Mouse (Mus musculus): ENCODE results near the gene Ptpra. TPM values are rescaled to one million over a fixed set of nuclear protein-coding genes. Genes with fewer than 3 reads are reported as not detected.
"Not testable (repeated sequence)": the region's sequence is repeated elsewhere in the genome, so short reads cannot be mapped to it uniquely, and the experiment has no call there.

The Ptpra gene
- polyA plus RNA-seq, 1 experiment from 2014 or later: 73.9 TPM

- ATAC-seq: no peak
- Histone ChIP-seq H3K9ac (no peak overlapping the region), H3K4me2 (replicated peaks) (no peak overlapping the region), H3K36me3 (no peaks in the 10 kb centered on the region), H3K27me3 (replicated peaks) (no peaks in the 10 kb centered on the region), H3K27ac (no peak overlapping the region), H3K4me1 (replicated peaks) (peaks cover 2% of the 10 kb centered on the region; the same call in 1 of the 2 replicates), H3K9me3 (no peaks in the 10 kb centered on the region), H3K4me3 (replicated peaks) (no peak overlapping the region)
- 62% methylated on average over 3 of the region's 3 CpGs for WGBS
Observed at GRCm38 (mm10) chr2:130499546-130499945, 49.5 kb downstream of the Ptpra start.

DNA sequence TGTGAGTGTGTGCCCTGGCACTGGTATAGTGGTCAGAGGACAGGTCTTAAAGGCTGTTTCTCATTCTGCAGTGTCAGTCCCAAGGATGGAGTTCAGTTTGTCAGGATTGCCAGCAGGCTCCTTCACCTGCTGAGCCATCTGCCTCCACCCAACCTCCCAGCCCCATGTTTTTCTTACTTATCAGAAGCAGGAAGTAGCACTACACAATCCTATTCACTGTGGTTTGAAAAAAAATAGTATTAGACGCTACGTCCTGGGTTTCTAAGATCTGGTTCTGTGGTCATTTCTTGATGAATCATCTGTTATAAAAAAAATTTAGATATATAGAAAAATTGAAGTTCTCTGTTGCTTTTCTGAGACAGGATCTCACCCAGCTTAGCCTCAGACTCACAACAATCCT, 51.5 kb downstream of the Ptpra start:
- Histone ChIP-seq H3K27ac (no peak overlapping the region), H3K36me3 (no peaks in the 10 kb centered on the region), H3K9me3 (no peaks in the 10 kb centered on the region), H3K4me3 (replicated peaks) (no peak overlapping the region), H3K27me3 (replicated peaks) (no peaks in the 10 kb centered on the region), H3K9ac (no peak overlapping the region), H3K4me2 (replicated peaks) (no peak overlapping the region), H3K4me1 (replicated peaks) (no peaks in the 10 kb centered on the region; the same call in 1 of the 2 replicates)
- ATAC-seq: no peak
- 73% methylated on average over 2 of the region's 2 CpGs for WGBS

DNA sequence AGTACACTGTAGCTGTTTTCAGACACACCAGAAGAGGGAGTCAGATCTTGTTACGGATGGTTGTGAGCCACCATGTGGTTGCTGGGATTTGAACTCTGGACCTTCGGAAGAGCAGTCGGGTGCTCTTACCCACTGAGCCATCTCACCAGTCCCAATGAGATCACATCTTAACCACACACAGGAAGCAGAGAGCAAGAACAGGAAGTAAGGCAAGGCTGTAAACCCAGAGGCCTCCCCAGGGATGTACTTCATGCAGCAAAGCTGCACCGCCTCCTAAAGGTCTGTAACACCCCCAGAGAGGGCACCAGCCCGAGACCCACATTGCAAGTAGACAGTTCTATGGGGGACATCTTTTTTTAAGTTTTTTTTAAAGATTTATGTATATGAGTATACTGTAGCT, 61.5 kb downstream of the Ptpra start:
- not testable (repeated sequence) for H3K27ac ChIP-seq; H3K9me3 ChIP-seq; H3K4me1 ChIP-seq (replicated peaks); H3K9ac ChIP-seq; H3K4me3 ChIP-seq (replicated peaks); H3K27me3 ChIP-seq (replicated peaks); ATAC-seq; H3K4me2 ChIP-seq (replicated peaks)
- WGBS: 94% methylated on average over 5 of the region's 5 CpGs
- H3K36me3 ChIP-seq: peaks cover 15% of the 10 kb centered on the region

DNA sequence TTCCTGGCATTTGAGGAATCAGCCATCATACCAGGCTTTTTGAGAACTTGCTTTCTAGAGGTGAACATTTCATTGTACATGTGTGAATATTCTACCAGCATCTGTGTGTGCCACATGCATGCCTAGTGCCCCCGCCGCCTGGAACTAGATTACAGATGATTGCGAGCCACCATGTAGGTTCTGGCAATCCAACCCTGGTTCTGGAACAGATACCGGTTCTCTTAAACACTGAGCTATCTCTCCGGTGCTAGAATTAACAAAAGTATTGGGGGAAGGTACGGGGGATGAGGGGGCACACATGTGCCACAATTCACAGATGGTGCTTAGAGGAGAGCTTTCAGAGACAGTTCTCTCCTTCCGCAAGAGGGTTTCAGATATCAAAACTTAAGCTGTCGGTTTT, 63.8 kb downstream of the Ptpra start:
- no peak overlapping the region for H3K4me2 ChIP-seq (replicated peaks)
- H3K4me3 ChIP-seq (replicated peaks): no peak overlapping the region
- H3K9ac ChIP-seq: no peak overlapping the region
- no peak overlapping the region for H3K27ac ChIP-seq
- peaks cover 3% of the 10 kb centered on the region; the same call in 1 of the 2 replicates for H3K36me3 ChIP-seq
- H3K27me3 ChIP-seq (replicated peaks): no peaks in the 10 kb centered on the region
- ATAC-seq: no peak
- WGBS: 97% methylated on average over 8 of the region's 8 CpGs
- no peaks in the 10 kb centered on the region for H3K4me1 ChIP-seq (replicated peaks)
- no peaks in the 10 kb centered on the region for H3K9me3 ChIP-seq

- WGBS: 74% methylated on average over 5 of the region's 5 CpGs
Observed at GRCm38 (mm10) chr2:130515791-130516190, 65.7 kb downstream of the Ptpra start.

GRCm38 (mm10) chr2:130521927-130522326, 71.8 kb downstream of the Ptpra start:
- 95% methylated on average over 2 of the region's 2 CpGs for WGBS
- Histone ChIP-seq H3K36me3 (peaks cover 14% of the 10 kb centered on the region), H3K4me1 (replicated peaks) (no peaks in the 10 kb centered on the region), H3K27ac (no peak overlapping the region), H3K27me3 (replicated peaks) (no peaks in the 10 kb centered on the region), H3K4me2 (replicated peaks) (no peak overlapping the region), H3K4me3 (replicated peaks) (no peak overlapping the region), H3K9ac (no peak overlapping the region), H3K9me3 (no peaks in the 10 kb centered on the region)
- no peak for ATAC-seq

More at GRCm38 (mm10) chr2:130515791-130516190, 65.7 kb downstream of the Ptpra start:
- Histone ChIP-seq H3K9me3 (no peaks in the 10 kb centered on the region), H3K4me3 (replicated peaks) (no peak overlapping the region), H3K4me2 (replicated peaks) (no peak overlapping the region), H3K27me3 (replicated peaks) (no peaks in the 10 kb centered on the region), H3K9ac (no peak overlapping the region), H3K27ac (no peak overlapping the region), H3K4me1 (replicated peaks) (no peaks in the 10 kb centered on the region), H3K36me3 (peaks cover 10% of the 10 kb centered on the region)
- ATAC-seq: no peak

- not testable (repeated sequence) for H3K27ac ChIP-seq; H3K36me3 ChIP-seq; H3K9me3 ChIP-seq; H3K4me1 ChIP-seq (replicated peaks); H3K4me3 ChIP-seq (replicated peaks); H3K4me2 ChIP-seq (replicated peaks); H3K9ac ChIP-seq; H3K27me3 ChIP-seq (replicated peaks); ATAC-seq
- WGBS: 89% methylated on average over 4 of the region's 4 CpGs
Observed at GRCm38 (mm10) chr2:130525480-130525879, 75.4 kb downstream of the Ptpra start.

GRCm38 (mm10) chr2:130528457-130528856, 78.4 kb downstream of the Ptpra start:
- Histone ChIP-seq H3K27ac (no peak overlapping the region), H3K4me1 (replicated peaks) (no peaks in the 10 kb centered on the region), H3K9ac (no peak overlapping the region), H3K4me3 (replicated peaks) (no peak overlapping the region), H3K36me3 (peaks cover 3% of the 10 kb centered on the region; the same call in 1 of the 2 replicates), H3K27me3 (replicated peaks) (no peaks in the 10 kb centered on the region), H3K9me3 (no peaks in the 10 kb centered on the region), H3K4me2 (replicated peaks) (no peak overlapping the region)
- 85% methylated on average over 6 of the region's 6 CpGs for WGBS
- no peak for ATAC-seq

- no peak overlapping the region for H3K27ac ChIP-seq
- H3K4me2 ChIP-seq (replicated peaks): no peak overlapping the region
- no peaks in the 10 kb centered on the region for H3K4me1 ChIP-seq (replicated peaks)
- WGBS: 80% methylated on average over 2 of the region's 2 CpGs
- H3K9ac ChIP-seq: no peak overlapping the region
- H3K4me3 ChIP-seq (replicated peaks): no peak overlapping the region
- no peaks in the 10 kb centered on the region for H3K9me3 ChIP-seq
- H3K36me3 ChIP-seq: peaks cover 6% of the 10 kb centered on the region
- H3K27me3 ChIP-seq (replicated peaks): no peaks in the 10 kb centered on the region
- ATAC-seq: no peak
Observed at GRCm38 (mm10) chr2:130529290-130529689, 79.2 kb downstream of the Ptpra start.

GRCm38 (mm10) chr2:130529925-130530324, 79.8 kb downstream of the Ptpra start:
- H3K9me3 ChIP-seq: no peaks in the 10 kb centered on the region
- no peak overlapping the region for H3K27ac ChIP-seq
- no peak overlapping the region for H3K9ac ChIP-seq
- H3K4me3 ChIP-seq (replicated peaks): no peak overlapping the region
- H3K36me3 ChIP-seq: peaks cover 4% of the 10 kb centered on the region
- H3K27me3 ChIP-seq (replicated peaks): no peaks in the 10 kb centered on the region
- no peak overlapping the region for H3K4me2 ChIP-seq (replicated peaks)
- no peak for ATAC-seq
- no peaks in the 10 kb centered on the region for H3K4me1 ChIP-seq (replicated peaks)
- WGBS: 94% methylated on average over 7 of the region's 7 CpGs

- no peaks in the 10 kb centered on the region for H3K4me1 ChIP-seq (replicated peaks)
- no peaks in the 10 kb centered on the region for H3K27me3 ChIP-seq (replicated peaks)
- peaks cover 4% of the 10 kb centered on the region for H3K36me3 ChIP-seq
- H3K9ac ChIP-seq: no peak overlapping the region
- no peak overlapping the region for H3K4me3 ChIP-seq (replicated peaks)
- no peak overlapping the region for H3K4me2 ChIP-seq (replicated peaks)
- H3K27ac ChIP-seq: no peak overlapping the region
- H3K9me3 ChIP-seq: no peaks in the 10 kb centered on the region
- ATAC-seq: no peak
- 68% methylated on average over 2 of the region's 2 CpGs for WGBS
Observed at GRCm38 (mm10) chr2:130532201-130532600, 82.1 kb downstream of the Ptpra start.

GRCm38 (mm10) chr2:130535017-130535416, 84.9 kb downstream of the Ptpra start:
- H3K4me2 ChIP-seq (replicated peaks): no peak overlapping the region
- H3K4me3 ChIP-seq (replicated peaks): no peak overlapping the region
- 93% methylated on average over 6 of the region's 6 CpGs for WGBS
- no peak overlapping the region for H3K9ac ChIP-seq
- H3K27me3 ChIP-seq (replicated peaks): no peaks in the 10 kb centered on the region
- H3K36me3 ChIP-seq: peaks cover 12% of the 10 kb centered on the region
- H3K27ac ChIP-seq: no peak overlapping the region
- no peak for ATAC-seq
- H3K9me3 ChIP-seq: no peaks in the 10 kb centered on the region
- H3K4me1 ChIP-seq (replicated peaks): no peaks in the 10 kb centered on the region

DNA sequence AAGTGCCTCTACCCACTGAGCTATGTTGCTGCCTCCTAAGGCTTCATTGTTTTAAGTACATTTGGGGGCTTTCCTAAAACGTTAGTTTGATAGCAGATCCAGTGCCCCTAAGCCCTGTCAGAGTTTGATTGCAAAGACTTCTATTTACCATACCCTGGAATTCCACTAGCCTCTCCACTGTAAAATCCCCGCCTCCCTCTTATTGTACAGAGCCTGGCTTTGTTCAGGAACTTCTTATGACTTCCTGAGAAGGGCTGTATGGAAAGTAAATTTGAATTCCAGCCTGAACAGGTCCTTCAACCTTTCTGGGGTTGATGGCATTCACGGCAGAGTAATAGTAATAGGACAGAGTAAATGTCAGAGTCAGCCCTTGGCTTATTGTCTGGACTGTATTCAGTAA, 86.8 kb downstream of the Ptpra start:
- Histone ChIP-seq H3K9me3 (no peaks in the 10 kb centered on the region), H3K4me3 (replicated peaks) (no peak overlapping the region), H3K27me3 (replicated peaks) (no peaks in the 10 kb centered on the region), H3K4me2 (replicated peaks) (no peak overlapping the region), H3K4me1 (replicated peaks) (no peaks in the 10 kb centered on the region), H3K36me3 (peaks cover 30% of the 10 kb centered on the region), H3K9ac (no peak overlapping the region), H3K27ac (no peak overlapping the region)
- WGBS: 73% methylated on average over 3 of the region's 3 CpGs
- no peak for ATAC-seq
